Mouse (Mus musculus) MEL-GATA-1-ER (cell line): ENCODE measurements at regions not wholly inside any gene's neighbourhood (a gene's known extent, or its start where the extent isn't known, plus 50 kb on each side); places are given as distances from the start of the nearest gene placed in this dataset.

ENCODE experiments used
- DNase-seq: peaks from one replicate; pipeline ENCODE4 v3.0.0-alpha.2; 2012; ENCODE audit warnings: low read depth; ENCODE audit errors: extremely low read depth

- no peak for DNase-seq
Measured at GRCm38 (mm10) chrX:11486588-11486987, 159.0 kb downstream of the H2al1j start.

DNA sequence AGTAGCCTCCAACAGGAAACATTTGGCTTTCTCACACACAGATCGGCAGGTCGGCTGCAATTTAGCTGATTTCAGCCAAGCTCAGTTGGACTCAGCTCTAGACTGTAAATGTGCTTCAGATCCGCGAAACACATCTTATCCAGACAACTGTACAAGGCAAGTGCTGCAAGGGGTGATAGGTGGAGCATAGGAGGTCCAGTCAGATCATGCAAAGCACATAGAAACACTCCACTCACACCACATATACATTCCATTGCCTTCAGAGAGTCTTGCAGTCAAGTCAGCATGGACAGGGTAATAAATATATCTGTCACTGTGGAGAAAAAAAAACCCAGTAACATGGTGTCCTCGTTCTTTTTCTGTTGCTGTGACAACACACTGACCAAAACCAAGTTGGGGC, 160.3 kb downstream of the H2al1j start:
- no peak for DNase-seq

GRCm38 (mm10) chrX:11490146-11490693, 162.6 kb downstream of the H2al1j start:
- no peak for DNase-seq

- no peak for DNase-seq
Measured at GRCm38 (mm10) chrX:11491235-11491634, 163.6 kb downstream of the H2al1j start.

DNA sequence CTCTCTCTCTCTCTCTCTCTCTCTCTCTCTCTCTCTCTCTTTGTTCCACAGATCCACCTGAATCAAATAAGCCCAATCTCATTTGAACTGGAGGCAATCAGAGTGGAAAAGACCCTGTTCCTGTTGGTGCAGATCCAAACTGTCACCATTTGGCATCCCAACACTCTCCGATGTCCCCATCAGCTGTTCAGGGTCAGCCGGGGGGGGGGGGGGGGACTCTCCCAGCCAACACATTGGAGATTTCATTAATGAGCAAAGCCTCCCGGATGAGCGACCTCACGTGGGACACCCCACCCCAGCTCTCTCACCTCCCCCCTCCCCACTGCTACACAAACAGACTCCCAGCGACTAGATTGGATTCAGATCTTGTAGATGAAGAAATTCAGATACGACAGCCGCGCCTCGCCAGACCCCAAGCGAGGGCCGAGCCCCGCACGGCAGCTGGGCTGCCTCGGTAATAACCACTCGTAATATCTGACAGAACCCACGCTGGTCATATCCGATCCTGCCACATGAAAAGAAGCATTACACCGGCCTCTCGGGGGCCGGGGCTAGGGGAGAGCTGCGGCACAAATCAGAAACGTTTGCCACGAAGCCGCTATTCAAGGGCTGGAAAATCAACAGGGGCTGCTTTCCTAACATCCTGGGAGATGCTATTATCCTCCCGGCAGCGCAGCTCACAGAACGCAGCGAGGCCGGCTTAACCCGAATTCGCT, 164.2 kb downstream of the H2al1j start:
- no peak for DNase-seq

DNA sequence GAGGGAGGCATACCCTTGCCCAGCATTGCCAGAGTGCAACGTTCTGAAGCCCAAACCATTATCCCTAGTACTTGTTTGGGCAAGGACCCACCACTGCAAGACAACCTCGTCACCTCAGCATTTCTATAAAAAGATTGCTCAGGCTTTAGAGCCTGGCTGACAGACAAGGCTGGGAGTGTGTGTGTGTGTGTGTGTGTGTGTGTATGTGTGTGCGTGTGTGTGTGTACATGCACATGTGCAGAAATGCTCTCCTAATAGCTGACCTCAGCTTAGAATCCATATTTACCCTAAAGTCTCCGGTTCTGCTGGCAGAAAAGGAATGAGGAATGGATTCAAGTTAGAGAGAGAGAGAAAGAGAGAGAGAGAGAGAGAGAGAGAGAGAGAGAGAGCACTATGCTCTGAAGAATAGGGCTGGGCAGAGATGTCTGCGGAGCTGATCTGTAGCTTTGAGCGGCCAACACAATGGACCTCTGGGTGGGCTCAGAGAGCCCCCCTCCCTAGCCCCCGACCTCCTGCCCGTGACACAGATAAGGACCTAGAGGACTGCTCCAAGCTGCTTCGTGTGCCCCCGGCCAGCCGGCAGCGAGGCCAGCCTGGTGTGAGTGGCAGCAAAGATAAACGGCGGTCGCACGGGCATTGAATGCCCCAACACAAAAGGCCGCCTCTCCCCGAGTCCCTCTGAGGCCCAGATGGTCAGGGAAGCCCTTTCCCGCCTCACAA, 166.1 kb downstream of the H2al1j start:
- no peak for DNase-seq

DNA sequence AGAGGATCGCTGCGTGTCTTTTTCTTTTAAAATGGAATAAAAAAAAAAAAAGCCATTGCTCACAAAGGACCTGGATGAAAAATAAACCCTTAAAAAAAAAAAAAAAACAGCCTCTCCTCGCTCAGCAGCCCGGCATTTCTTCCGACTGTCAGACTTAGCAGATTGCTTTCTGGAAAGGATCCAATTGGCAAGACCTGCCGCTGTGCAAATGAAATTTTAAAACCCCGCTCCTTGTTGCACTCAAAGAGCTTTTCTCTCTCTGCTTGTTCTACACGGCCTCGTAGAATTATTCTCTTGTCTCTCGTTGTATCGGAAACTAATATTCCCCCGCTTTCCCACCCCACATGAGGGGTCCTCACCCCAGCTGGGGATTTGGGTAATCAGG, 166.6 kb downstream of the H2al1j start:
- no peak for DNase-seq

DNA sequence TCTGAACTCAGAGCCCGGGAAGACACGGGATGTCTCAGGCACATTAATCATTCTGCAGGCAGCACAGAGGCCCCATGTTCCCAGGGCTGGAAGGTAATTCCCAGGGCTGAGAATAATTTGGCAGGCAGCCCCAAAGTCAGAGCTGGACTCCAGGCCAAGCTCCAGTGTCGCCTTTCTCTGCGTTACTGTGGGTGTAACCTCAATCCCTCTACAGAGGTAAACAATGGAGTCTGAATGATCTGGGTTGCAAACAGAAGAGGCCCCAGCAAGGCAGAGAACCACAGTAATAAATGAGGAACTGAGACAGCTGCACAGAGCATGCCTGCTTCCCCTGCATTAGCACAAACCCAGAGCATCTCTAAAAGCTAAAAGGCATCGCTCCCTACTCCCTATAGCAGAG, 184.8 kb downstream of the H2al1j start:
- no peak for DNase-seq

DNA sequence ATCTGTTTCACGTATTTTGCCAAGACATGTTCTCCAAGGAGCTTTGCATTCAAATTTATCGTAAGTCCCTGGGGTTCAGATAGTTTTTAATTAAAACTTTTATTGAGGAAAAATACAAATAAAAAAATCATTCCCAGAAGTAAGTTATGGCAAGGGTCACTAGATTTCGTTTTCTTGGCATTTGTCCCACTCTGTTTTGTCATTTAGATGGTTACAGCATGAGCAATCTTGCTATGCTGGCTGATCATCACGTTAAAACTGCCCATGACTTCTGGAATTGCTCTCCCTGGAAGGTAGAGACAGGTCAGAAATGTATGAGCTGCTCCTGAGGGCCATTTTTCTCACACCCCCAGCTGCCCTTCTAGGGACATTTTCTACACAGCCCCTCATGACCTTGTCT, 185.3 kb downstream of the H2al1j start:
- DNase-seq: no peak

DNA sequence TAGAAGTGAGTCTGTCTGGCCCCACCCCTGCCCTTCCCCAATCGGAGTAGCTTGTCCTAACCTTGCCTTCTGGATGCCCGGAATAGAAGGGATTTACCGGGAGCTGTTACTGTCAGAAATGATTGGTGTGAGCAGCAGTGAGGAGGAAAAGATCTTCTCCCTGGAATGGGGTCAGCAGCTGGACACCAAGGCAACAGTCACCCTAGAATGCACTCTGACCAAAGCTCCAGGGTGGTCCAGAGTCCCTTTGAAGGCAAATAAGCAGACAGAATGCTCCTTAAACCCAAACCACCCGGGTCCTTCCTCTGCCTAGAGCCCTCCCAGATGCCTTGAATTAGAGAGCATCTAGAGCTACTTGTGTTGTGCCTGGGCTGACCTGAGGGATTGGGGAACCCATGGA, 196.2 kb downstream of the H2al1j start:
- no peak for DNase-seq

DNA sequence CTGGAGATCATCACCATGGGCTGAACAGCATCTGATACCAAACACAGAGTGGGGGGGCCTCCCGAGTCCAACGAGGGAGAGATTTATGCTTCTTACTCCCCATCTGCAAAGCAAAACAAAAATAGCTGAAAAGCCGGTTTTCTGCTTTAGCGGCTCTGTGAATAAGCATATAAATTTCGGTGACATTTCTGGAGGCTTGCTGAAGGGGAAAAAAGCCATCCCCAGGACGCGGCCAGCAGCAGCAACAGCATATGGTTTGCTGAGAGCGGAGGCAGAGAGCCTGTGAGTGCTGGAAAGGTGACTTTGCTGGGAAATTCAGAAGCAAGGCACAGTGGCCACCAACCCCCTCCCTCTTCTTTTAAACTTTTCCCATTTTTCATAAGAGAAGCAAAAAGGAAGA, 197.7 kb downstream of the H2al1j start:
- no peak for DNase-seq

- no peak for DNase-seq
Measured at GRCm38 (mm10) chrX:11528589-11528988, 201.0 kb downstream of the H2al1j start.

DNA sequence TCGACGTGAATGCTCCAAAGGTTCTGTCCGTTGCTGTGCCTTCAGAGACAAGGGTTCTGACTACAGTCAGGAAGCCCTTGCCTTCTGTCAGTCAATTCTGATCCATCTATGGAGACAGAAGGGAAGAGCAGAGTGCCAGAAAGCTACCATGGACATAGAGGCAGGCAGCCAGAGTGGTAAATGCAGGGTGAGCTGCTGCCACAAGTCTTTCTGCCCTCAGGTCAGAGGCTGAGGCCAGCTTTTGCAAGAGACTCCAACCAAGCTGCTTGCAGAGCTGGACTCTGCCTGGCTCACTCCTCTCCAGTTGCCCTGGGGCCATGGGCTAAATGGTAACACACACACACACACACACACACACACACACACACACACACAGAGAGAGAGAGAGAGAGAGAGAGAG, 201.6 kb downstream of the H2al1j start:
- DNase-seq: no peak

DNA sequence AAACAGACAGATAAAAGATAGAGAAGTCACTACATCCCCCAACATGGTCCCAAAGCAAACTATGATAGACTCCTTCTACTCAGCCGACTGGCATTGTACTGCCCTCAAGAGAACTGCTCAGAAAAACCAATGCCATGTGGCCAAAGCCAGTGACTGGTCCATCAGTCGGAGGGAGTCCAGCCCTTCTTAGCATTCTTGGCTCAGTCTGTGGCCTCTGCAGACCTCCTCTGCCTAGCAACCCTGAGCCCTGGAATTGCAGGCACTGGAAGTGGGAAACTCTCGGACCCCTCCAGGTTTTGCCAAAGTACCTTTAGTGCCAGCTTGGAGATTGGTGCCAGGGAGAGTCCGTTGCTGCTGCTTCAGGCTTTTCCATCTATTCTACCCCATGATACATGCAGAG, 205.2 kb downstream of the H2al1j start:
- no peak for DNase-seq

- DNase-seq: no peak
Measured at GRCm38 (mm10) chrX:11533871-11534270, 206.2 kb downstream of the H2al1j start.

GRCm38 (mm10) chrX:11541011-11541410, 213.4 kb downstream of the H2al1j start:
- DNase-seq: no peak

DNA sequence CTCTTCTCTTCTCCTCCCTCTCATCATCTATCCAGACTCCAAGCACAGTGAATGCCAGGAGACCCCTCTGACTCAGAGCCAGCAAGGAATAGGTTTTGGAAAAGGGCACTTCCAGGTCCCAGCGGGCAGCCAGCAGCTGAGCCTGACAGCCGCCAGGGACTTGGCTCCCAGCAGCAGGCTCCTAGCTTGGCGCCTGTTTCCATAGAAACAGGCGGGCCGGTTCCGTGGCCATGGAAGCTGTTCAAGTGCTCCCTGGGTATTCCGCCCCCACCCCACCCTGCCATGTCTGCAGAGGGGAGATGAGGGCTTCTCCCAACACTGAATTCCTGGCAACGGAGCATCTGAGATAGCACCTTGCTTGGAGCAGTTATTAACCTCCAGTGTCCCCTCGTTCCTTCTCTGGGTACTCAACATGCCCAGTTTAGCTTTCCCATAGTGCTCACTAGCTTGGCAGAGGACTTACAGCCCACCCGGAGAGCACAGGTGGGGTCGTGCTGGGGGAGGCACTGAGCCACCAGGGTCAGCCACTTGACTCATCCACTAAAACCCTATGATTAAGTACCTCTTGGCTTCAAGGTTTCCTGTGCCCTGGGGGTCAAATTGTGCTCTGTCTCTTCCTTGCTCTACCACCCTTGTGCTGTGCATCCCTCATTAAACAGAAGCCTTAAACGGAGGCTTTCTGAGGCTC, 222.7 kb downstream of the H2al1j start:
- no peak for DNase-seq

- DNase-seq: no peak
Measured at GRCm38 (mm10) chrX:11552177-11552576, 224.6 kb downstream of the H2al1j start.

DNA sequence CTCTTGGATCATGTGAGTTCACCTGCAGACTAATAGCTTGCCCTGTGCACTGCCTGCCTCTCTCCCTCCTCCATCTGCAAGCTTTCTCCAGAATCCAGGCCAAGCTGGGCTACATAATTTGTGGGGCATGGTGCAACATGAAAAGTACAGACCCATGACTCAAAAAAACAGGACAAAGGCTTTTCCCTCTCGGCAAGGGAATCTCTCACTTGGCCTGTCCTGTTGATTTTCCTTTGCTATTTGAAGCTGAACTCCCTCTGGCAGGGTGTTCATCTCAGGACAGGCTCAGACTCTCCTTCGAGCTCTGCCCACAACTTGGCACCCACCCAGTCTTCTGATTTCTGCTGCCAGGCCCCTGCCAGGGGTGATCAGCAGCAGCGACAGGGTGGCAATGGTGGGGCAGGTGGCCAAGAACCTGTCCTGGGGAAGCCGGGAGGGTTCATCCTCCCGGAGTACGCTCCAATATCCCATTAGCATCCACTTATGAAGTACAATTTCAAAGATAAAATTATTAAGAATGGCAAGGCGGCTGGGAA, 227.5 kb downstream of the H2al1j start:
- DNase-seq: no peak

DNA sequence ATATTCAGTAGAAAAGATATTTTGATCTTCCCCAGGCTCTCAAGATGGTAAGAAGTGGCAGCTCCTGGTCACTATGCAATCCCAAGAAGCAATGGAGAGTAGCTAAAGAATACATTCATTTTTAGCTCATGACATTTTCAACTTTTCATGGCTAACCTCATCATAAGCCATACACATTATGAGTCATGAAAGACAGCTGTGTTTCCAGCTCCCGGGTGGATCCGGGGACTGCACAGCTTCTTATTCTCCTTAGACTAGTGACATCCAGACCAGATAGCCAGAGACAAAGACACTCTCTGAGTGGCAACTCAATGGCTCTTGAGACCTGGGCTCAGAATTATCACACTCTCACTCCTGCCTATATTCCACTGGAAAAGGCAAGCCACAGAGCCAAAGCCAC, 230.6 kb downstream of the H2al1j start:
- DNase-seq: no peak

DNA sequence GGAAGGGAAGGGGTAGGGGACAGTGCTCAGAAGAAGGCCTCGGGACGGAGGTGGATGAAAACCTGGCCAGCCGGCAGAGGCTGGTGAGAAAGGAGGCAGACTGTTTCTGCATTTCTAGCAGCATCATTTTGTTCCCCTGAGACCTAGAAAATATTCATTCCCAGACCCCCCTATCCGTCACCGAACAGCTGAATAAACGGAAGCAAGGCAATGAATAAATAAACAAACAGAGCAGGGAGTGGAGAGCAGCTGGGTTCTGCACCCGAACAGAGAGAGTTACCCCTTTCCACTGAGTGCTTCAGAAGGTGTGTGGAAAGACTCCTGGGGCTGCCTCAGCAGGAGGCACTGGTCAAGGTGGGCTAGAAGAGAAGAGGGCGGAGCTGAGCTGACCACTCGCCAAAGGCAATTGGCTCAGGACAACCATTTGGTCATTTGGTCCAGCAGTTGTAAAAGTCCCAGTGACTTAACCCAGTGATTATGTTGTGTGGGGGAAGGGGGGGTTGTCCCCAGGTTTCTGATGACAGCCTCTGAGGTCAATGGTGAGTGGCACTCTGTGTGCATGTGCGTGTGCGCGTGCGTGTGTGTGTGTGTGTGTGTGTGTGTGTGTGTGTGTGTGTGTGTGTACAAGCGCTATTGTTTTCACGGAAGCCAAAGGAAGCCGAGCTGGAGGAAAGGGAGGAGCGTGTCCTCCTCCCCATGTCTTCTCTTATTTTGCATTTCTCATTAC, 233.1 kb downstream of the H2al1j start:
- no peak for DNase-seq
